Mouse (Mus musculus) CH12.LX (cell line): ENCODE data around the gene Rtl8a. TPM values are rescaled to one million over a fixed set of nuclear protein-coding genes. Genes with fewer than 3 reads are reported as not detected.
"Not testable (repeated sequence)": the region's sequence is repeated elsewhere in the genome, so short reads cannot be mapped to it uniquely, and the experiment has no call there.

Source experiments
- DNase-seq: peaks from one replicate; pipeline ENCODE4 v3.0.0-alpha.2; 2013; ENCODE audit errors: extremely low read depth
- H3K27ac ChIP-seq: 2 replicates; pipeline ENCODE4 v1.5.1; 2012; ENCODE audit warnings: low read depth, mild to moderate bottlenecking, control low read depth, moderate library complexity; ENCODE audit not compliant: insufficient read depth
- H3K27me3 ChIP-seq: replicated peaks from 2 replicates; pipeline ENCODE3; 2012; ENCODE audit warnings: inconsistent platforms
- H3K36me3 ChIP-seq, 2 experiments: replicated peaks in 1 of 2; 2 replicates each; pipeline versions ENCODE3 to v1.6.1; 2012; ENCODE audit warnings: inconsistent platforms in 1 of 2, low read length in 1 of 2, mild to moderate bottlenecking in 1 of 2, mixed read lengths in 1 of 2, moderate library complexity in 1 of 2; ENCODE audit not compliant: control insufficient read depth in 1 of 2, insufficient read depth in 1 of 2
- H3K4me1 ChIP-seq, 2 experiments: 2 replicates each; pipeline ENCODE4 v1.6.1; 2012; ENCODE audit warnings: inconsistent platforms in 1 of 2, moderate library complexity in 1 of 2; ENCODE audit not compliant: insufficient read depth in 2 of 2, control insufficient read depth in 1 of 2
- H3K4me2 ChIP-seq: 2 replicates; pipeline ENCODE4 v1.6.1; 2012; ENCODE audit warnings: low read depth, mild to moderate bottlenecking, control low read depth; ENCODE audit not compliant: poor library complexity, insufficient read depth, severe bottlenecking
- H3K4me3 ChIP-seq, 3 experiments: fragments of 150-350 bp in 1 of 3; sonication (generic) in 1 of 3; replicated peaks in 1 of 3; 2 replicates each; pipeline versions ENCODE3 to v1.5.1; 2011 to 2012; ENCODE audit warnings: low read depth in 2 of 3, low read length in 2 of 3, mild to moderate bottlenecking in 2 of 3, moderate library complexity in 2 of 3, control low read depth in 1 of 3, improper control_type of control experiment in 1 of 3, inconsistent platforms in 1 of 3, mixed read lengths in 1 of 3; ENCODE audit not compliant: poor library complexity in 1 of 3
- H3K79me2 ChIP-seq: replicated peaks from 2 replicates; pipeline ENCODE4 v1.6.1; 2012; ENCODE audit warnings: mild to moderate bottlenecking, moderate library complexity; ENCODE audit not compliant: control insufficient read depth, poor library complexity, insufficient read depth, severe bottlenecking; ENCODE audit errors: extremely low read depth
- H3K9ac ChIP-seq: 2 replicates; pipeline ENCODE4 v1.6.1; 2012; ENCODE audit warnings: low read depth, mild to moderate bottlenecking, control low read depth, moderate library complexity; ENCODE audit not compliant: insufficient read depth
- H3K9me3 ChIP-seq: replicated peaks from 2 replicates; pipeline ENCODE3; 2012; ENCODE audit warnings: low read length, inconsistent platforms, mixed read lengths
- CHD1 ChIP-seq: IDR thresholded peaks from 2 replicates; pipeline ENCODE4 v1.6.1; 2012; ENCODE audit warnings: low read depth, low read length, improper control_type of control experiment, inconsistent platforms
- E2F4 ChIP-seq: IDR thresholded peaks from 2 replicates; pipeline ENCODE4 v1.6.1; 2011; ENCODE audit warnings: low read depth, low read length, improper control_type of control experiment; ENCODE audit not compliant: insufficient replicate concordance
- ELF1 ChIP-seq: IDR thresholded peaks from 2 replicates; pipeline ENCODE4 v1.6.1; 2014; ENCODE audit warnings: low read depth, mild to moderate bottlenecking, inconsistent platforms, low read length, improper control_type of control experiment
- ETS1 ChIP-seq: conservative IDR thresholded peaks from 2 replicates; pipeline ENCODE4 v1.6.1; 2012; ENCODE audit warnings: low read depth, mild to moderate bottlenecking, inconsistent platforms, low read length, improper control_type of control experiment, moderate library complexity
- HCFC1 ChIP-seq: IDR thresholded peaks from 2 replicates; pipeline ENCODE4 v1.6.1; 2012; ENCODE audit warnings: low read depth, mild to moderate bottlenecking, inconsistent platforms, low read length, improper control_type of control experiment
- MAFK ChIP-seq: IDR thresholded peaks from 2 replicates; pipeline ENCODE4 v1.6.1; 2011; ENCODE audit warnings: low read length, improper control_type of control experiment; ENCODE audit not compliant: insufficient replicate concordance
- MXI1 ChIP-seq: IDR thresholded peaks from 2 replicates; pipeline ENCODE4 v1.6.1; 2011; ENCODE audit warnings: mild to moderate bottlenecking, low read depth, low read length, improper control_type of control experiment
- MYC ChIP-seq: IDR thresholded peaks from 2 replicates; pipeline ENCODE4 v1.6.1; 2011; ENCODE audit warnings: low read depth, mild to moderate bottlenecking, improper control_type of control experiment, low read length
- NRF1 ChIP-seq: IDR thresholded peaks from 2 replicates; pipeline ENCODE4 v1.6.1; 2014; ENCODE audit warnings: low read depth, mild to moderate bottlenecking, inconsistent platforms, low read length, improper control_type of control experiment, moderate library complexity
- TBP ChIP-seq: conservative IDR thresholded peaks from 2 replicates; pipeline ENCODE4 v1.6.1; 2011; ENCODE audit warnings: low read depth, low read length, improper control_type of control experiment
- UBTF ChIP-seq: IDR thresholded peaks from 2 replicates; pipeline ENCODE4 v1.6.1; 2012; ENCODE audit warnings: low read depth, mild to moderate bottlenecking, inconsistent platforms, low read length, improper control_type of control experiment, moderate library complexity
- USF2 ChIP-seq: conservative IDR thresholded peaks from 2 replicates; pipeline ENCODE4 v1.6.1; 2011; ENCODE audit warnings: low read depth, low read length, improper control_type of control experiment
- ZC3H11A ChIP-seq: IDR thresholded peaks from 2 replicates; pipeline ENCODE4 v1.6.1; 2012; ENCODE audit warnings: low read depth, mild to moderate bottlenecking, inconsistent platforms, low read length, improper control_type of control experiment
- dilution Hi-C: fragments of 300-500 bp; cut with MboI; formaldehyde crosslinking; loops from 2 replicates; pipeline ENCODE4 v1.14.3; 2020; ENCODE audit warnings: low sequenced_read_pairs; ENCODE audit not compliant: extremely low pct_unique_long_range_greater_than_20kb, extremely low pct_ligation_motif_present
- in situ Hi-C: fragments of 300-500 bp; cut with MboI; formaldehyde crosslinking; loops from 3 replicates; pipeline ENCODE4 v1.14.3; 2019; ENCODE audit warnings: low sequenced_read_pairs, low pct_ligation_motif_present, low pct_unique_long_range_greater_than_20kb, mixed read lengths
- polyA plus RNA-seq: library from polyadenylated mRNA; unstranded; fragments of >175 nt; gene quantifications from 2 replicates; pipeline ENCODE4 v1.2.1, GENCODE M21; 2012; ENCODE audit warnings: low read depth; ENCODE audit not compliant: insufficient read length
- total RNA-seq, 2 experiments: library from RNA; depleted of rRNA; stranded (reverse); fragments of 300-350 nt in 1 of 2; fragments of >200 nt in 1 of 2; gene quantifications; 2 replicates each; pipeline ENCODE4 v1.2.3; 2012 to 2014

Gene Rtl8a
- total RNA-seq (2012; rRNA removed) = 0.21 and 0.29 TPM in 2 replicates
- total RNA-seq (2014; rRNA removed) = not detected in 2 replicates
- polyA plus RNA-seq = 0.80 and 1.4 TPM in 2 replicates

- DNase-seq = not testable (repeated sequence)
Measured at GRCm38 (mm10) chrX:53642980-53643961, at the start of gene Rtl8a. TSS of gene Rtl8a (minus strand) at chrX:53643682.

GRCm38 (mm10) chrX:53693141-53693540, 49.7 kb upstream of the Rtl8a start:
- dilution Hi-C loops = no loop called here
- H3K4me1 ChIP-seq = no peaks in the 10 kb centered on the region

More at GRCm38 (mm10) chrX:53642980-53643961, at the start of gene Rtl8a:
- H3K9me3 ChIP-seq, H3K79me2 ChIP-seq, dilution Hi-C loops, H3K27ac ChIP-seq, H3K4me3 ChIP-seq, in situ Hi-C loops, H3K4me1 ChIP-seq, H3K27me3 ChIP-seq, H3K36me3 ChIP-seq, H3K4me2 ChIP-seq, H3K9ac ChIP-seq: not testable (repeated sequence)

GRCm38 (mm10) chrX:53692065-53692464, 48.6 kb upstream of the Rtl8a start:
- dilution Hi-C loops = no loop called here
- Histone ChIP-seq H3K4me1 (no peaks in the 10 kb centered on the region), H3K79me2 (no peaks in the 10 kb centered on the region), H3K27me3 (peaks cover 6% of the 10 kb centered on the region), H3K36me3 (no peaks in the 10 kb centered on the region), H3K9me3 (no peaks in the 10 kb centered on the region), H3K9ac (no peak overlapping the region), H3K27ac (no peak overlapping the region), H3K4me3 (no peak overlapping the region), H3K4me2 (no peak overlapping the region)
- no peak for TF ChIP-seq ZC3H11A
- TF ChIP-seq MAFK = no peak
- no peak for TF ChIP-seq CHD1
- no peak for TF ChIP-seq ETS1
- DNase-seq = no peak
- in situ Hi-C loops = no loop called here

More at GRCm38 (mm10) chrX:53693141-53693540, 49.7 kb upstream of the Rtl8a start:
- no peak overlapping the region for H3K9ac ChIP-seq
- no peak for DNase-seq
- in situ Hi-C loops = no loop called here
- TF ChIP-seq TBP (no peak), MYC (no peak), UBTF (no peak), E2F4 (no peak), ZC3H11A (no peak), NRF1 (no peak), MXI1 (no peak), HCFC1 (no peak), USF2 (no peak), ELF1 (no peak)
- TF ChIP-seq, all 38 proteins: peak for 0
- Histone ChIP-seq H3K9me3 (no peaks in the 10 kb centered on the region), H3K4me3 (no peak overlapping the region), H3K27ac (no peak overlapping the region), H3K79me2 (no peaks in the 10 kb centered on the region), H3K36me3 (no peaks in the 10 kb centered on the region), H3K27me3 (peaks cover 10% of the 10 kb centered on the region), H3K4me2 (no peak overlapping the region)

- H3K4me1 ChIP-seq, H3K27me3 ChIP-seq, H3K9me3 ChIP-seq, in situ Hi-C loops, H3K4me3 ChIP-seq, DNase-seq, H3K4me2 ChIP-seq, dilution Hi-C loops, H3K9ac ChIP-seq, H3K27ac ChIP-seq, H3K79me2 ChIP-seq, H3K36me3 ChIP-seq: not testable (repeated sequence)
Measured at GRCm38 (mm10) chrX:53684676-53685075, 41.2 kb upstream of the Rtl8a start.
